Mouse (Mus musculus) inflammation-experienced regulatory T-cells, adult 16 weeks (primary cell): Measurements from ENCODE around the gene Mapk9. TPM values are rescaled to one million over a fixed set of nuclear protein-coding genes. Genes with fewer than 3 reads are reported as not detected.

Experiments
- polyA plus RNA-seq: library from polyadenylated mRNA; unstranded; fragments of 100-300 nt; shearing (Covaris generic); gene quantifications from one replicate; pipeline ENCODE4 v1.2.1, GENCODE M21; 2017

Gene Mapk9
- 32.8 TPM for polyA plus RNA-seq

GRCm38 (mm10) chr11:49846401-49847070 lies at the start of gene Mapk9:
Mapk9 (plus strand) TSS chr11:49846751.

GRCm38 (mm10) chr11:49901659-49902458 lies 55.3 kb downstream of the Mapk9 start, which contains the start of gene Rasgef1c:
Rasgef1c (plus strand) TSS chr11:49901835.

Other genes with a start within 250 kb of the Mapk9 start
- gene Flt4, start 237.5 kb upstream of the Mapk9 start, polyA plus RNA-seq, result not detected
- not detected for gene Scgb3a1, start 183.1 kb upstream of the Mapk9 start, polyA plus RNA-seq
- 14.4 TPM for gene Cnot6, start 134.0 kb upstream of the Mapk9 start, polyA plus RNA-seq
- gene Gfpt2, start 52.6 kb upstream of the Mapk9 start, polyA plus RNA-seq, result 3.1 TPM
- 0.39 TPM for gene Rasgef1c, start 55.1 kb downstream of the Mapk9 start, polyA plus RNA-seq
- gene Rnf130, start 178.6 kb downstream of the Mapk9 start, polyA plus RNA-seq, result 4.7 TPM